Mouse (Mus musculus) granulocyte monocyte progenitor cell, adult 5-6 weeks (primary cell): ENCODE results near the gene Dcaf8. TPM values are rescaled to one million over a fixed set of nuclear protein-coding genes. Genes with fewer than 3 reads are reported as not detected.

Experiments
- ATAC-seq: replicated peaks from 2 replicates; pipeline ENCODE4 v1.8.0; 2016; ENCODE audit warnings: mild to moderate bottlenecking, moderate TSS enrichment, inconsistent platforms; ENCODE audit not compliant: poor library complexity, severe bottlenecking
- total RNA-seq, 2 experiments: library from RNA; stranded (forward) in 1 of 2; stranded (reverse) in 1 of 2; fragments of 200-712, 200-1000 nt in 1 of 2; fragments of >200 nt in 1 of 2; fragmentation: Nextera tagmentation in 1 of 2; gene quantifications; 2 replicates each; pipeline ENCODE4 v1.2.3; 2014 to 2017

Gene Dcaf8
- total RNA-seq, 2 experiments from 2014 or later = 68.0 to 114 TPM

DNA sequence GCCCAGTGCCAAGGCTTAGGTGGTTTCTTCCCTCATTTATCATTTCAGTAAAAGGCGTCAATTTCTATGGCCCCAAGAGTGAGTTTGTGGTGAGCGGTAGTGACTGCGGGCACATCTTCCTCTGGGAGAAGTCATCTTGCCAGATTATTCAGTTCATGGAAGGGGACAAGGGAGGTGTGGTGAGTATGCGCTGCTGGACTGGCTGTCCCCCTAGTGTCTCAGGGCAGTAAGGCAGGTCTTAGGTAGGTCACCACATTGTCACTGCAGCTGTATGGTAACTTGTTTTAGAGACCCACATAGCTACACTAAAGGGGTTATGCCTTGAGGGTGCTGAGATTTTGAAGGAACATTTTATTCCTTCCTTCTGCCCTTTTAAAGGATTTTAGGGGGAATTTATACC, 41.0 kb downstream of the Dcaf8 start:
- ATAC-seq = peak; percentile 80

DNA sequence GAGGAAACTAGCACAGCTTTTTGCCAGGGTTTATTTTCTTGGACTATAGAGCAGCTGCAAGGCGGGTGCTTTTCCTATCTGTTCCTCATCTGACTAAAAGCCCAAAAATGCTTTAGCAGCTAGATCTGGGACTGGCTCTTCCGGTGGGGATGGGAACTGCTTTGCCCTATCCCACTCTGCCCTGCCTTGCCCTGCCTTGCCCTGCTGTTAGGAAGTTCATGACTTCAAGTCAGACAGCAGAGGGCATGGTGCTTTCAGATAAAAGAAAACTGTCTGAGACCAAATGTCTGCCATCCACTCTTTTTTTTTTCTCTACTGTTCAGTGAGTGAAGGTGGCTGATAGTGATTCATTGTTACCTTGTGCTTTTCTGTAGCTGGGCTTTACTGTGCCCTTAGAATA, 43.7 kb downstream of the Dcaf8 start:
- no peak for ATAC-seq

DNA sequence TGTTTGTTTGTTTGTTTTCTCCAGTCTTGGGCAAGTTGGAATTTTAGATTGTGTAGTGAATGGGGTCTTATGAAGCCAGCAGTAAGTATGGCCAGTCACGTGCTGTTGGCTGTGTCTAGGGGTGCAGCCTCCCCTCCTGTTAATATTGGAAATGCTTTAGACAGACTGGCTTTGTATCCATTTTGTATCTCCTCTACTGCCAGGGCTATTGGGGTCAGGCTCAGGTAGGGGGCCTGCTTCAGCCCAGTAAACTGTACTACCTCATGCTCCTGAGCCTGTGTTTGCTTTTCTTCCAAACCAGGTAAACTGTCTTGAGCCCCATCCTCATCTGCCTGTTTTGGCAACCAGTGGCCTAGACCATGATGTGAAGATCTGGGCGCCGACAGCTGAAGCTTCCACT, 44.3 kb downstream of the Dcaf8 start:
- ATAC-seq = no peak

DNA sequence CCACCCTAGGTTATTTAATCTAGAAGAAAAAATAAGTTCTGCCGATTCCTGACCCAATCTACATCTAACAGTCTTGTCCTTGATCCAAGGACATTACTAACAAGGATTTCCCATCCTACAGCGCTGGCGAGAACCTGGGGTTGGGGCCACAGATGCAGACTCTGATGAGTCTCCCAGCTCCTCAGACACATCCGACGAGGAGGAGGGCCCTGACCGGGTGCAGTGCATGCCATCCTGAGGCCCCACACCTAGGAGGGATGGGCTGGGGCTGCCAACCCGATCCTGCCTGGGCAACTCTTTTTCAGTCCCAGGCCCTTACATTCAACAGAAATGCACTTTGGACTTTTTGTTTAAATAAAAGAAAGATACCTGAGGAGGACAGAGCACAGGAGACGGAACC, 46.6 kb downstream of the Dcaf8 start:
- ATAC-seq = no peak

DNA sequence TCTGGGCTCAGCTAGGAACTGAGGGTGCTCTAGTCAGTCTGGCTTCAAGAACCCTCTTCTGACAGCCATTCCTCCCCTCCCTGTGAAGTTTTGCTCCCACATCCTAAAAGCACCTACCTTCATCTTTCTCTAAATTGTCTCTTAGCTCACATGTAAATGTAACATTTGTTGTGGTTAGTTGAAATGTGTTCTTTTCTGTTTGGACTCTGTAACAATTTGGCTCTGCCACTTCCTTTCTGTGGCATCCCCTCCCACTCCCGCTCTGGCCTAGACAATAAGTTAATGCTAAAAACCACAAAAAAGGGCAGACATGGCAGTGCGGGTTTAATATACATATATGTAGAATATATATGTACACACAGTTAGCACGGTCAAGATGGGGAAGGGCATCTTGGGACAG, 49.3 kb downstream of the Dcaf8 start:
- ATAC-seq = no peak

DNA sequence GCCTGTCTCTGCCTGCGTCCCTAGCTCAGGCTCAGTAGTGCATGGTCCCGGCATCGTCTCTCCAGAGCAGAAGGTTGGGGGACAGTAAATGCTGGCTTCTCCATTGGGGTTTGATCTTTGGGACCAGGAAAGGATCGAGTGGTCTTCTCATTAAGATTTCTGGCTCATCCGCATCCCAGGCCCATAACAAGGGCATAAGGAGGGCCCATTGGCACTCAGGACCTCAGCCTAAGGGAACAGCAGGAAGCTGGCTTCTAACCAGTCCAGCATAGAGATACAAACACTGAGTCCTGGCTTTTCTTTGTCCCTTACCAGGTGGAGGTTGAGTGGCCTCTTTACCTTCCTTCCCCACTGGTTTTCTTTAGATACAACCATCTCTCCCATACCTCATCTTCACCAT, 50.0 kb downstream of the Dcaf8 start:
- no peak for ATAC-seq

DNA sequence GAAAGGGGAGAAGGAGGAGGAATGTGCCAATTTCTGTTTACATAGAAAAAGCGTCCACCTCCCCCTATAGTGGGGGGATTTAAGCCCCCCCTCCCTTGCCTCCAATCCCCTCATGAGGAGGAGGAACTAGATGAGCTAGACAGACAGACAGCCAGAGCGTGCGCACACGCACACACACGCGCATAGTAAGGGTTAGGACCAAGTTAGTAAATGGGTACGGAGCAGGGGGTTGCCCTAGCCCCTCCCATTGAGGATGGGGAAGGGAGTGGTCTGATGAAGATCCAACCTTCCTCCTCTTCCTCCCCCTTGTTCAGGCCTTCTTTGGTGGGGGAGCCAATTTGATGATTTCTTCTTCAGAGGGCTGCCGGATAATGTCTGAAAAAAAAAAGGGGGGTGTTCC, 50.4 kb downstream of the Dcaf8 start:
- no peak for ATAC-seq

DNA sequence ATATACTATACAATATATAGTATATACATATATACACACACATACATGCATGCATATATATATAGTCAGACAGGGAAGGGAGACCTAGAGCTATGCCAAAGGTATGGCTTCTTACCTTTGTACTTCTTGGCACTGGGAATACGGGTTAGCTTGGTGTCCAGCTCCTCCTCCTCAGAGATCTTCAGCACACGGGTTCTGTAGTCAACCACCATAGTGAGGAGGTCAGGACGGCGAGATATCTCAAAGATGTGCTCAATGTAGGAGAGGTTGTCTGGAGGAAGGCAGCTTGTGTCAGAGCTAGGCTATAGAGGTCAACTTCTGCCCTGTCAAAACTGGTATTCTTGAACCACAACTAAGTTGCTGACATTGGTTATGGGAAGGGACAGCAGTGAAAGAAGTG, 51.1 kb downstream of the Dcaf8 start:
- no peak for ATAC-seq

DNA sequence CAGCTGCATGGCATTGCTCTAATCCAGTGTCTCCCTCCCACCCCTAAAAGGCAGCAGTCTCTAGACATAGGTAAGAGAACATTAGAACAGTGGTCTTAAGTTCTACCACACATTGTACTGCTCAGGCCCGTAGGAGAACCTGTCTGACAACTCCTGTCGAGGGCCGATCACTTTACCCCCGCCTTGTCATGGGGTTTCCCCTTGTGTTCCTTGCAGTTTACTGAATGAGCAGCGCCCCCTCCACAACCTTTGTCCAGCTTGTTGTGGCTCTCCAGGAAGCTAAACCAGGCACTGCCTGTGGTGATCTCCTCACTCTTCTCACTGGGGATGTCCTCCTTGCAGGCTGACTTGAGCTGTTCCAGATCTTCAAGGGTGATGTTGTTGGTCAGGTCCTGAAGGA, 52.3 kb downstream of the Dcaf8 start:
- ATAC-seq = no peak

DNA sequence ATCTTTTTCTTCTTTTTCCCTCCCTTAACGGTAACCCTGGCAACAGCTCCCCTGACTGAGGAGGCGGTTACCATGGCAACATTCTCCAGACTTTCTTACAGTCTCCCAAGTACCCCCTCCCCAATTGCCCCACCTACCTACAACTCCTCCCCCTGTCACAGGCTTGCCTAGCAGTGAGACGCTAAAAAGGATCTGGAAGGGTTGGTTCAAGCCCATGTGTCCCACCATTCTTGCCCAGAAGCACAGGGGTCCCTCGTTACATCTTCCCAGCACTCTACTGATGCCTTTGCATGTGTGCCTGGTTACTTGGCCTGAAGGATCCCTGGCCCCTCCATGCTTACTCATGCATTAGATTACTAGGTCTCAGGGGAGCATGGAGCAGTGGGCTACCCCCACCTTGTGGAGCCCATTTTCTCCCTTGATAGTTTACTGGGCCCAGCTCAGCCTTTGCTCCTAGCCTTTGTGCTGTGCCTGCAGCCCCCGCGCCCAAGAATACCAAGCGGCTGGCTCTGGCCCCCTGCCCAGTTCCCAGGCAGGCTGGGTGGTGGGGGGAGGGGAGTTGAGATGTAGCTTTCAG, 53.1 kb downstream of the Dcaf8 start:
- no peak for ATAC-seq

DNA sequence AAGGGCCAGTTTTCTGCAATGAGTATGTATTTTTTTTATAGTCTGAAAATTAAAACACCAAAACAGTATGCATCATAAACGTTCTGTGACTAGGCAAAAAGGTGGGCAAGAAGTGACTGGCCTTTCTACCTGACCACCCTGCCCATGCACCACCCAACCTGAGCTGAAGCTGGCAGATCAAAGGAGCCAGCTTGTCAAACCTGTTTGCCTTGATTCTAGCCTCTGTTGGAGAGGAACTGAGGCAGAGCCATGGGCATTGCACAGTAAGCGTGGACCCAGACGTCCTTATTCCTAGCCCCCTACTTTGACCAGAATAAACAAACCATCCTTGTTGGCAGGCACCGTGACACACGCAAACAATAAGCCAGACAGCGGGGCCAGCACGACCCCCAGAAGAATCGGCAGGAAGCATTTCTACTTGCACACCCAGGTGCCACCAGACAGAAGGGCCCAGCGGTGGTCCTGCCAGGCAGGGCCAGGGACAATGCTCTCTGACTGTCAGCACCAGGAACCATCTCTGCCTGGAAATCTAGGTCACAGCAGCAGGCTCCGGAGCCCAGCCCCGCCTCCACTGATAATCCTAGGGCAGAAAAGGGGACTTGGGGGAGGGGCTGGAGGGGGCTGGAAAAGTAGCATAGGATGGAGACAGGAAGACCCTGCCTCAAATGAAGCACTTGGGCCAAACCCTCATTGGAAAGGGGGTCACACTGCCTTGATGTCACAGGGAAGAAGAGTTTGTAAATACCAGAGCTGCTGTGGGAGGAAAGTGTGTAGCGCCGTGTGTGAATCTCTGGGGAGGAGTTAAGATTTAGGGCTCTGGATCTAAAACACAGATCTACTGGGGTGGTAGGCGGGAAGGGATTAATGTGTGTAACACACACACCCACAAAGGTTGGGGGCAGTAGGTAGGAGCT, 54.3 kb downstream of the Dcaf8 start:
- no peak for ATAC-seq

DNA sequence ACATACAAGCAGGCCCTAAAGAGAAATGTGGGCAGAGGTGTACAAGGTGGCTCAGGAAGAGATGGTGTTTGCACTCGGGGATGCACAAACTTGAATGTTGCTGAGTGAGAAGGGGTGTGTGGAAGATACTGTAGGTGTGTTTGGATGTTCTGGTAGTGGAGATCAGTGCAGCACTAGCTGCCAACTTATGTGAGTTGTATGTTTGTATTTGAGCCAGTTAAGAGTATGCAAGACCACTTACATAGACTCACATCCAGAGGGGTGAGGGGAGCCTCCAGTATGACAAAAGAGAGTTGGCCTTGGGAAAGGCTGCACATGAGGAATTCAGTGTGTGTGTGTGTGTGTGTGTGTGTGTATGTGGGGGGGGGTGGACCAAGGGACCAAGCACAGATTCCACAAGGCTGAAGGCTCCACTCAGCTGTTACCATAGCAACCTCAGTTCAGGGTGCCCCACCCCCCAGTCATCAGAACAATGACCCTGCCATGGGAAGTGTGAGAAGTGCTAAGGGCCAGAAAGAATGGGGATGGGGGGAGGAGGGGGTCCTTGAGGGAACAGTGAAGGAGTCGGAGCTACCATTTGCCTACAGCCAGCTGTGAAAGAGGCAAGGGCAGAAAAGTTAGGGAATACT, 55.1 kb downstream of the Dcaf8 start:
- no peak for ATAC-seq

DNA sequence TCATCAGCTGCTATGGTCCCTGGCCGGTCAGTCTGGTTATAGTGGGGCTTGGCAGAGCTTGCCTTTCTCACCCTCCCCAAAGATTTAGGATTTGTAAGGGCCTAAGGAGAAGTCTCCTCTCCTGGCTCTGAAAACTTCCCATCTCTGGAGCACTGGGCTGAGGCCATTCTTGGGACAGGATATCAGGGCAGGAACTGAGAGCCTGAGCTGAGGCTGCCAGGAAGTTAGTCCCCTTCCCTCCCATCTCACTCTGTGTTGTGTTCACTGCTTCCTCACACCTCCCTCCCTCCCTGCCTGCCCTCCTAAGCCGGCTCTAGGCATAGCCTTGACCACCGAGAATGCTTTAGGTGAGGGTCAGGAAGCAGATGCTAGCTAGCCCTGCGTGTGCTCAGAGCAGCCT, 55.7 kb downstream of the Dcaf8 start:
- no peak for ATAC-seq

DNA sequence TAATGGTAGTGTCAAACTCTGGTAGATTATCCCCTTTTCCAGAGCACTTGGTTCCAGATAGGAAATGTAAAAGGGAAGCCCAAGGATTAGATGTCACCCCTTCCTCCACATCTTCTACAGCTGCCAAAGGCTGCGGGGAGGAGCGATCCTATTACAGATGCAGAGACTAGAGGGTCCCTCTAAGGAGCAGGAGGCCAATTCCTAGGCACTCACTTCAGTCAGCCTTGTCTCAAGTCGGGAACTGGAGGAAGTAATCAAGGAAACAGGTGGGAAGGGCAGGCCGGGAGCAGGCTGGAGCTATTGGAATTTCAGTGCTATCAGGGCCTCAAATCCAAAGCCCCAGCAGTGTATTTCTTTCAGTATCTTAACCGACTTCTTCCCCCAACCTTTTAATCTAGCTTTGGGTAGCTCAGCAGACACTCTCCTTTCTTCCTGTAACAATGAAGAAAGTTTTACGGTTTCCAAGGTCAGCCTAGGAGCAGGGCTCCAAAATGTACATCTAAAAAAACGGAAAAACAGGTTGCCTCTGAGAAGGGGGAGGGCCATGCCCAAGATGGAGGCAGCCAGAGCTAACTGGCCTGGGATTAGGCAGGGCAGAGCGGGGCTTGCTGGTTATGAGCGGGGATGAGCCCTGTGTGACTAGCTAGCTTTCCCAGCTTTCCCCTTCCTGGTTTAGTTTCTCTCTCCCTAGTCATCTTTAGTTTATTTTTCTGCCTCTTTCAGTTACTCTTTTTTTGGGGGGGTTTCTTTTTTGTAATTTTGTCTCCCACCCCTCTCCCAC, 56.3 kb downstream of the Dcaf8 start:
- ATAC-seq = no peak

DNA sequence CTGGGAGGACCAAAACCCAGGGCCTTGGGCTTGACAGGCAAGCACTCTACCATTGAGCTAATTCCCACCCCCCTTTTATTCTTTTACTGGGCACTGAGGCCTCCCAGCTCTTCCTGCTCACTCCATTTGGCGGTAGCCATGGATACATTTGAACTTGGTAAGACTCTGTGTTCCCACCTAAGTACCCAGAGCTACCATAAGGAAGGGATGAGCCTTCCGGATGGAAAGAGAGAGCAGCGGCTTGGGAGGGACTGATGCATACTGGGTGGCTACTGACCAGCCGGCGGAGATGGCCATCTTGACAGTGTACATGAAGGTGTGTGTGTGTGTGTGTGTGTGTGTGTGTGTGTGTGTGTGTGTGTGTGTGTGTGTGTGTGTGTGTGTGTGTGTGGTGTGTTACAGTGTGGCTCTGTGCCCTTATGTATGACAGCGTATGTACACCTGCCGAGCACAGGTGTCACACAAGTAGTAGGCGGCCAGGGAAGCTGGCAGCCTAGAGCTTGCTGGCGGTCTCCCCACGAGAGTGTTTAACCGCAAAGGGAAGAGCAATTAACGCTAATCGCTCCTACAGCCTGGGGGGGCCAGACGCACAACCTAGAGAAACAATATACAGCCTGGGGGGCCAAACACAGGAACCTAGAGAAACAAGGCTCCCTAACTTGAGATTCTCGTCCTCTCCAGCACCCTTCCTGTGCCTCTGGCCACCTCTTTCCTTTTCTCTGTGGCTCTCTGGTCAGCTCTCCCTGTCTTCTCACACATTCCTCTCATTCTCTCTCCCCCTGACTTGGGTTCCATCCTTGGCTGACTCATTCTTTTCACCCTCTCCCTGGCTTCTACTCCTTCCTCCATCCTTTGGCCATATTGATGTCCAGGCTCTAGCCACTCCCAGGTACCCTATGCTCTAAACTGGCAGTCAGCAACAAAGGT, 57.2 kb downstream of the Dcaf8 start:
- no peak for ATAC-seq

DNA sequence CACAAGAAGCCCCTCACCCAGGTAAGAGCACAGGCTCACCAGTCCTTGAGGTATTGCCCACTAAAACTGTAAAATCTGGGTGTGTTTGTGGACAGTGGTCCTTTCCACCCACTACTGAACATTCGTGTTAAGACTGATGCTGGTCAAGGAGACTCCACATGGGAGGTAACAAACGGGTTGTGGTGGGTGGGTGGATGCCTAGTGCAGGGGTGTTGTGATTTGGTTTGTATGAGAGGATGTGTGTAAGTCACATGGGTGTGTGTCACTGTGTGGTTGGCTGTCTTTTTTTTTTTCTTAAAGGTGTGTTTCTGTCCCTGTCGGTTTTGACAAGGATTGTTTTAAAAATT, 57.8 kb downstream of the Dcaf8 start:
- no peak for ATAC-seq

DNA sequence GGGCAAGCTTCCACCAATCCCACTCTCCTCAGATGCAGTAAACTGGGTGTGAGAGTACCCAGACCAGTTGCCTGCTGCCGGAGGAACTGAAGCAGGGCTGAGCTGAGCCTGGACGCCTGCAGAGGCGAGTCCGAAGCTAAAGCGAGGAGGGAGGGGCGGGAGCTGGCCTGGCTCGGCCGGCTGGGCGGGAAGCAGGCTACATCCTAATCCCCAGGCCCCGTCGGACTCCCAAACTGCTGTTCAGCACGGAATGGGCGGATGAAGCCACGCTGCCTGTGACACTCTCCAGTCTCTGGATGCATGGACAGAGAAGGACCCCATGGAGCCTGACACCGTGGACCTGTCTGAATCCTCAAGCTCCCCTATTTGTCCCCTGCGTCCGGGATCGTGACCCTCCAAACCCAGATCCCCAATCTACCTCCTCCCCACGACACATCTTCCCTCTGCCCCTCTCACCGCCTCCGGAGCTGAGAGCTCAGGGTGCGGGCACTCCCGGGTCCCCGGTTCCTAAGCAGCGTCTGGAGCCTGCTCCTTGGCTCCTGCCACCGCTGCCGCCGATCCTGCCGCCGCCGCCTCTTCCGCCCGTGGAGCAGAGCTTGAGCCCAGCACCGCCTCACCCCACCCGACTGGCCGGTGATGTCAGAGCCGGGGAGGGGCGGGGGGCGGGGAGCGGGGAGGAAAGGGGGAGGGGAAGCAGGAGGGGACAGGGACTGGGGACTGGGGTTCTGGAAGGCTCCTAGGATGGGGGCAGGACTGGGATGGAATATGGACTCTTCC, 58.4 kb downstream of the Dcaf8 start, which contains the start of gene Pea15a:
Gene Pea15a (minus strand): TSS at position 664 of the 777 bp plus-strand sequence.
- ATAC-seq = peak; percentile 65

DNA sequence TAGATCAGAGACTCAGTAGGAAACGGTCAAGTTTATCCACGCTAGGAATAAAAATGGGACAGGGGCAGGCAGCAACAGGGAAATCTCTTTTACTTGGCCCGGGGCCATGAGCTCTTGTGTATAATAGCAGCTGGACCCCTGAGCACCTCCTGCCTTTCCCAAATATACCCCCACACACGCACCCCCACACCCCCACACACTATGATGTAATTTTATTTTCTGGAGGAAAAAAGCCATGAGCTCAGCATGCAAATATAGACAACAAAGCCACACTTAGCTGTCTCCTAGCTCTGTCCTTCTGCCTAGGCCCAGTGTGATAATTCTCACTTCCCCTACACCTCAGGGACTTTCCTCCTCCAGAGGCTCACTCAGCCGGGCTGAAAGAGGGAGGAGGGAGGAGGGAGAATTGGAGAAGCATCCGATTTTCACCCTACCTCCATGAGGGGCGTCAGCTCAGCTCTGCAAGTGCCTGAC, 59.3 kb downstream of the Dcaf8 start:
- ATAC-seq = peak; percentile 79

DNA sequence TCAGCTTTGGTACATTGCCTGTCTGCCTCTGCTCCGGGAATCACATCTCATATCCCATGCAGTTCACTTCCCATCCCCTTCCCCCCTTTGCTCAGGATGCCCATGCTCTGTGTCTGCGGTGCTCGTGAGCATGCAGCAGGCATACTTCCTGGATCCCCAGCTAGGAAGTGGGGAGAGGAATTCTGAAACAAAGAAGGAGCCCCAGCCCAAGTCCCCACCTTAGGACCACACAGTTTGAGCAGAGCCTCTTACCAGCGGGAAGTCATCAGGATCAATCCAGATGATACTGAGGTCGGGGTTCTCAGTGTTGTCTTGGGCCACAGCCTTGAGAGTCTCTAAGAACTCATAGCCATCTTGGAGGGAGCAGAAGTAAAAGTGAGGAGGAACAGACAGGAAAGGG, 64.9 kb downstream of the Dcaf8 start:
- ATAC-seq = no peak
